Mouse (Mus musculus): ENCODE results near the gene Acta1.

Gene Acta1

DNA sequence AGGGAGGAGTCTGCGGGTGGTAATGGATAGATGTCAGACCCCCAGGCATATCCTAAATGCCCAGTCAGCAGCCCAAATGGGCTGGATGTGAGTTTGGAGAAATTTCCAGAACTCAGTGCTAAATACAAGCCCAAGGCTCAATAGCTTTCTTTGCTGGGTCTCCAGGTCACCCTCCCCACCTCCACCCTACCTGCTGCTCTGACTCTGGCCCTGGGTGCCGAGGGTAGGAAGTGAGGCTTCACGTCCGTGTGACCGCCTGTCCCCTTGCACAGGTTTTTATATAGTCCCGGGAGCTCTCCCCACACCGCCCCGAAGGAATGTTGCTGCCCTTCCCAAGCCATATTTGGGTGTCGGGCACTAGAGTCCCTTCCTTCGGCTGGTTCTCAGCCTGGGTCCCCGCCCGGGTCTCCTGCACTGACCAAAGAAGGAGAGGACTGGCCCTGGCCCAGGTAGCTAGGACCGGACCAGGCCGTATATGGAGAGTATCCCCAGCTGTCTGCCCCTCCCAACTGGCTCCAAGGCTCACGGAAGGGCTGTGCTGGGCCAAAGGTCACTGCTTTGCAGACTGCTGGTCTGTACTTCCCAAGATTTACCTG lies at the start of gene Acta1:
Gene Acta1 (minus strand): TSS at position 250 of the 596 bp plus-strand sequence.
- DNase-seq = no peak

DNA sequence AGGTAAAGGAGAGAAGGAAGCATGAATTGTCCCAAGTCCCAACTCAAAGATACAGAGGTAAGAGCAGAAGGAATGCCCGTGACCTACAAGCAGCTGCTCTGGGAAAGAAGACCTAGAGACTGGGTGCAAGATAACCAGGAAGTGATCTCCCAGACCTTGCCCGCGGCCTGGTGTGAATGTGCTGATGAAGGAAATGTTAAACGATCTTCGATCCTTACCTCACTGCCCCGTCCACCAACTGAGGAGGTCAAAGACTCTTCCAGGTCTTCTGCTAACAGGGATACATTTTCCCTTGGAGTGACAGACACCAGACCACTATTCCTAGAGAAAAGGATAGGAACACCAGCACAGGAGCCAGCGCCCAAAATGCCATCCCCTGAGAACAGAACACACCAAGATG lies 34.5 kb upstream of the Acta1 start:
- no peak for DNase-seq

DNA sequence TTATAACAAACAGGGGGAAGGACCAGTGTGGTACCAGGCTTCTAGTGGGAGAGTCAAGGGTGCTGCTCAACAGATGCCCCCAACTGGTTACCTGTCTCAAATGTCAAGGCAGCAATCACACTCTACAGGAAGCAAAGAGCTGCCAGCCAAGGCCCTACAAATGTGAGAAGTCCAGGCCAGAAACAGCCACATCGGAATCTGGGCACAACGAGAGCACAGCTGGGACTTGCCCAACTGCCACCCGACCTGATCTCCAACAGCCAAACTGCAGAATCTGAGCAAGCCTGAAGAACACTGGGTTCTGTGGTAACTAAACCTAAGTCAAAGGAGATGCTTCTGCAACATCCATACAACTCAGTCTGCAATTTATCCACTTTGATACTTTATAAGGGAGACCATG lies 31.1 kb upstream of the Acta1 start:
- DNase-seq = no peak

DNA sequence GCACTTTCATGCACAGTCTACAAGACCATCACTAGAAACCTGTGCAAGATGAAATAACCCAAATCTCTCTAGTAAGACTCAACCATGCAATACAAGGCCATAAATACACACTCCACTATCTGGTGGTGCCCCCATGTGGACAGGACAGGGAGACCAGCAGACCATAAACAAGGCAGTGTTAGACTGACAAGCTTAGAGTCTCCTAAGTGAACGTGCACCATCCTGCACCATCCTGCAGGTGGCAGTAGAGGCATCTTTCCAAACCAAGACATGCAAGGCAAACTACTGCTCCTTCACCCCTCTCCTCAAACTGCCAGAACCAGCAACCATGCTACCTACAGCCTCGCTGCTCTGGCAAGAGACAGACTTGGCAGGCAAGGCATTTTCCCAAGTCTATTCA lies 30.2 kb upstream of the Acta1 start:
- DNase-seq = peak; percentile 87 to 92

DNA sequence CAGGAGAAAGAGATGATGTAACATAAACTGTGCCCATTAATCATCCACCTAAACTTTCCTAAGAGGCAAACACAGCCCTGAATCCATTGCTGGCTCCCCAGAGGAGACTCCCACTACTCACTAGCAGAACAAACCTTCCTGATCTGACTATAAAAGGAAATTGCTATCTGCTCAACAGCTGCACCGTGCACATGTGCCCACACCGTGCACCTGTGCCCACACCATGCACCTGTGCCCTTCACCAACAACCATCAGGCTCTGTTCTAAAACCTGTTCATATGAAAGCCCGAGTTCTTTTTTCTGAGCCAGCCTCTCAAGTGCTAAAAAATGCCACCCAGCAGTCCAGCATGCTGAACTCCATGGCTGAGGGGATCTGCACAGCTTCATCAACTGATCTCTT lies 20.1 kb upstream of the Acta1 start:
- DNase-seq = no peak

DNA sequence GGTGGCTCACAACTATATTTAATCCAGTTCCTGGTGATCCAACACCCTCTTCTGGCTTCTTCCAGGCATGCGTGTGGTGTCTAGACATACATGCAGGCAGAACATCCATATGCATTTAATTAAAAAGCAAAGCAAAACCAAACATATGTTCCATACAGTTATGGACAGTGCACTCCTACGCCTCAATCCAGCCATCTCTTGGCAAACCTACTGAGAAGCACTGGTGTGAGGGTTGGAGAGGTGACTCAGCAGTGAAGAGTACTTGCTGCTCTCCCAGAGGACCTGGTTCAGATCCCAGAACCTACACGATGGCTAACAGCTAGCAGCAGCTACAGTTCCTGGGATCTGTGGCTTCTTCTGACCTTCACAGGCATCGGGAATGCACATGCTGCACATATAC lies 17.7 kb upstream of the Acta1 start:
- DNase-seq = no peak

DNA sequence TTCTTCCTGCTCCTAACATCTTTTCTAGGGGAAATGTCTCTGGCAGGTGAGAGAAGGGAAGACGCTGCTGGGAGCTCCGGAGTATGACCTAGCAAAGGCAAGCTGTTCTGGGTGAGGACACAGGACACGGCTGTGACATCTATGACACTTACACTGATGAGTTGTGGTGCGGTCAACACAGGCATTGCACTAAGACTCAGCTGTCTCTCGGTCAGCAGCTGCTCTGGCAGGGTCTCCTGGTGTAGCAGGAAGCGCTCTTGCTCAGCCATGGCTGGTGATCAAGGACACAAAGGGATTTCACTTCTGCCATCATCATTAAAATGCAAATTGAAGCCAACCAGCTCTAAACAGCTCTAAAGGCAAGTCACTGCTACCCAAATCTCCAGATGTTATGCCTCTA lies 13.1 kb upstream of the Acta1 start:
- DNase-seq = no peak

DNA sequence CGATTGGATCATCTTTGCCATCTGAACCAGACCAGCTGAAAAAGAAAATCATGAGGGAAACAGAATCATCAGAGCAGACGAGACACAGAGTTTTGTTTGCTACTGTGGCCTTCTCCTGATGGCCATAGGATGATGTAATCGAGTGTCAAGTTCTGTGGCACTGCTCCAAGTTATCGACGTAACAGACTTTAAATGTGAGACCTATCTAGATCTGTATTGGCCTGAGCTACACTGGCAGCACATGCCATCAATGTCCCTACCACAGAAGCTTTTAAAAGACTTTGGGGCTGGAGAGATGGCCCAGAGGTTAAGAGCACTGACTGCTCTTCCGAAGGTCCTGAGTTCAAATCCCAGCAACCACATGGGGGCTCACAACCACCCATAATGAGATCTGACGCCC lies 8.1 kb upstream of the Acta1 start:
- DNase-seq = no peak

DNA sequence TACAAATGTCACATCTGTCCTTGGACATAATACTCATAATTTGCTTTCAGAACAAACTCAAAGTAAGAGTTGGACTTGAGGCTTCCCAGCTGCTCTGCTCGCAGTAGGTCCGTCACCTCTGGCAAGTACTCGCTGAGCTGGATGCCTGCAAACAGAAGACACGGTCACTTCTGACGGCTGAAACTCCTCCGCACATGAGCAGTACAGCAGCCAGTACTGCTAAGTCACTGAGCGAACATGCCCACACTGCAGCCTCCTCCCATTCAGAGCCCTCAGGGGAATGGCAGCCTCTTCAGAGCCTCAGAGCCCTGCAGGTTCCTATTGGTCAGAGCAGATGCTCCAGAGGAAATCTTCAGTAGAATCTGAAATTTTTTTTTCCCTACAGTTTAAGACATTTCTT lies 4.8 kb upstream of the Acta1 start:
- no peak for DNase-seq

DNA sequence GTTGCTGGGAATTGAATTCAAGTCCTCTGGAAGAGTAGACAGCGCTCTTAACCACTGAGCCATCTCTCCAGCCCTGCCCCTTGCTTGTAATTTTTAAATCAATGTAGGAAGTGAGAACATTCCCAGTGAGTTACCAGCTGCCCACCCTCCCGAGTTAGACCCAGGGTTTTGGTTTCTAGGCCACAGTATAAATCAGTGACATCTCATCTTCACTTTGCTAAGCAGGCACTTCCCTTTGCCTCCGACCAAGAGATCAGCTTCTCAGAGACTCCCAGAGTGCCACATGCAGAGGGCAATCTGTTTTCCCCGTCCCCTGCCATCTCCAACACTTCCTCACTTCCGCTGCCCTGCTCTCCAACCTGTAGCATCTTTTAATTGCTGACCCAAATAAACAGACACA lies 4.0 kb upstream of the Acta1 start:
- peak in 1 of 2 experiments; percentile 35 for DNase-seq

DNA sequence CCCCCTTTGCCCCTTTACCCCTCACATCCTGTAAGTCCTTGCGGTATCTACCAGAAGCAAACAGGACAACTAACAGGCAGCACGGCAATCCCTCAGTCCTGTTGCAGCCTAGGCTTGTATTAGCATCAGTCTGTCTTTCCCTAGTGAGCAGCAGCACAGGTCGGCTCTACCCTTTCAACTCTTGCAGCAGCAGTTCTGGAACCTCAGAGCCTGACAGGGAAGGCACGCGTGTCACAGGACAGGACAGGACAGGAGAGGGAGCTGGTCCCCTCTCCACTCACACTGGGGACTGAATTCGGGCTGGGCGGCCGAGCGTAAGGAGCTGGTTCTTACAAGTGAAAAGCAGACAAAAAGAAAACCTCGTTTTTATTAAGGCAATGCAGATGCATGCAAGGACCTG lies 2.2 kb upstream of the Acta1 start:
- no peak for DNase-seq

DNA sequence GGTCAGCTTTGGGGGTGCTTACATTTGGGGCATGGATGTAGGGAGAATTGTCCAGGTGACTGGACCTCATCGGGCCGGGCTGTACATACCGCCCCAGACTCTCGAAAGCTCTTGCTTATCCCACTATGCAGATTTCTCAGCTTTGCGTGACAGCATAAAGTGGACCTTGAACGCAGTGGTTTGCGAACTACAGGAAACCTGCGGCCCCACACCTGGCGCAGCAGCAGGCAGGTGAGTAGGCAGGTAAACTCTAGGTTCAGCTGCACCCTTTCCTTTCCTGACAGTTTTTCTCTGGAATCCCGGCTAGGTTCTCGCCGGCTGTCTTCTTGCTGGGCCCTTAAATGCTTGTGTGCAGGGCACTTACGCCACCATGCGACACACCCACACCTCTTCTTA lies 1.8 kb upstream of the Acta1 start:
- no peak for DNase-seq

DNA sequence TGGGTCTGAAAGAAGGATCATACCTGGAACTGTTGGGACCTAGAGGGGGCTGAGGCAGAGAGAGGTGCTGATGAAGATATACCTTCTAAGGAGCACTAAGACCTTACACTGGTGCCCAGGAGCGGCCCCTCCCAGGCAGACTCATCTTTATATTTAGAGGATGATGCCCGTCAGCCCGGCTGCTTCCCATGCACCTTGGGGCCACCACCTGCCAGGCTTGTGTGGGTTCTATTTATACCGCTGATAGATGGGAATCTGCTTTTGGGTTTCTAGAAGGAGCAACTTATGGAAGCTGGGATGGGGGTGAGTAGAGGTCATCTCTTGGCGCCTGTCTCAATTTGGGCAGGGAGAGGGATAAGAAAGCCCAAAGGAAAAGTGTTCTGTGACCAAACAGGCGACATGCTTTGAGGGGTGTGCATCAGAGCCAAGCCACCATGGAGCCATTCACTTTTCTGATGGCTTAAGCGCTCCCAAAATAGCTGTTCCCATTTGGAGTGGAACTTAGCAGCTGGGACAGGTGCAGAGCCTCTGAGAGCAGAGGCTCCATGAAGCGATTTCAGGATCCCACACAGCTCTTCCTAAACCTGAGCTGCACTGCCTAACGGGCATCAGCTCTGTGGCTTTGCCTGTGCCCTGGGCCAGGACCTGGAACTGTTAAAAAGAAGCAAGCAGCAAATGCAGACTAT lies 1.3 kb upstream of the Acta1 start:
- DNase-seq = peak; percentile 48 to 49

DNA sequence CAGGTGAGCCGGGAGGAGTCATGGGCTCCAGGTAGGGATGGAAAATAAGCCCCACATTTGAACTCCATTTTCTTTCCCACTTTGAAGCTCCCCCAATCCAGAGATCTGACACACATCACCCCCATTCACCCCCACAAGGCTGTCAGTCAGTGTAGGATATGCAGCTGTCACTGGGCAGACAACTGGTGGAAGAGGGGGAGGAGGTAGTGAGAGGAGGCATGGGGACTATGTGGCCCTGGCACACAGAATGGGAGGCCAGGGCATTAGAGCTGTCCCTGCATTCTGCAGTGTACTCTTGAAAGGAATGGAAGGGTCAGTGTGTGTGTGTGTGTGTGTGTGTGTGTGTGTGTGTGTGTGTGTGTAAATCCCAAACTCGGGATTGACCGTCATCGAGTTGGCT lies 679 bp upstream of the Acta1 start:
- no peak for DNase-seq

DNA sequence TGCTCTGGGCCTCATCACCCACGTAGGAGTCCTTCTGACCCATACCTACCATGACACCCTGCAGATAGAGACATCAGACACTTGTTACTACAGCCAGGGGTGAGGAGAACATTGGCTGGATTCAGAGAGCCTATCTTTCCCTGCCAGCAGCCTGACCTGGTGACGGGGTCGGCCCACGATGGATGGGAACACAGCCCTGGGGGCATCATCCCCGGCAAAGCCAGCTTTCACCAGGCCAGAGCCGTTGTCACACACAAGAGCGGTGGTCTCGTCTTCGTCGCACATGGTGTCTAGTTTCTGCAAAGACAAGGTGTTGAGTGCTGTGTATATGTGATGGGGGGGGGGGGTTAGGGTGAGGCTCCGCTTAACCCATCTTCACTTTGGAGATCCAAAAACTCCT lies 1.1 kb downstream of the Acta1 start:
- DNase-seq = no peak

DNA sequence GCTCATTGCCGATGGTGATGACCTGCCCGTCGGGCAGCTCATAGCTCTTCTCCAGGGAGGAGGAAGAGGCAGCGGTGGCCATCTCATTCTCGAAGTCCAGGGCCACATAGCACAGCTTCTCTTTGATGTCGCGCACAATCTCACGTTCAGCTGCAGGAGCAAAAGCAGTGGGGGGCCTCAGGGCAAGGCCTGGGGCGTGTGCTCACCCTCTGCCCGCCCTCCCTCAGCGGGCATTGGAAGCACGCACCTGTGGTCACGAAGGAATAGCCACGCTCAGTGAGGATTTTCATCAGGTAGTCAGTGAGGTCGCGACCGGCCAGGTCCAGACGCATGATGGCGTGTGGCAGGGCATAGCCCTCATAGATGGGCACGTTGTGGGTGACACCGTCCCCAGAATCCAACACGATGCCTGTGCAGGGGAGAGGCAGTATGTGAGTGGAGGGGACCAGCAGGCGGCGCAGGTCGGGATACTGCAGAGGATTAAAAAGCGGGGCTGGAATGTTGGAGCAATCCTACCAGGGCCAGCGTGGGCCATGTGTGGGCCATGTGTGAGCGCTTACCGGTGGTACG lies 1.9 kb downstream of the Acta1 start:
- DNase-seq = peak; percentile 43 to 47

DNA sequence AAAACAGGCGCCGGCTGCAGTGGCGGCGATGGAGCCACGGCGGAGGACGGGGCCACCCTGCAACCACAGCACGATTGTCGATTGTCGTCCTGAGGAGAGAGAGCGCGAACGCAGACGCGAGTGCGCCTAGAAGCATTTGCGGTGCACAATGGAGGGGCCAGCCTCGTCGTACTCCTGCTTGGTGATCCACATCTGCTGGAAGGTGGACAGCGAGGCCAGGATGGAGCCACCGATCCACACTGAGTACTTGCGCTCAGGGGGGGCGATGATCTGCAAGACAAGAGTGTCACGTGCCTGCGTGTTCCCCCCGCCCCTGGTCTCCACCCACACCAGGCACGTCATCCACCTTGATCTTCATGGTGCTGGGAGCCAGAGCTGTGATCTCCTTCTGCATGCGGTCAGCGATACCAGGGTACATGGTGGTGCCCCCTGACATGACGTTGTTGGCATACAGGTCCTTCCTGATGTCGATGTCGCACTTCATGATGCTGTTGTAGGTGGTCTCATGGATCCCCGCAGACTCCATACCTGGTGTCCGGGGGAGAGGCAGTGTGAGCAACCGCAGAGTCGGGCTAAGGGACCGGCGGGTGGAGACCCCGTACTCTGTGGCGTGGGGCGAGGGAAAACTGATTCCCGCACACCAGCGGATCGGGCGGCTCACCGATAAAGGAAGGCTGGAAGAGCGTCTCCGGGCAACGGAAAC lies 2.5 kb downstream of the Acta1 start:
- DNase-seq = peak; percentile 91 to 92

DNA sequence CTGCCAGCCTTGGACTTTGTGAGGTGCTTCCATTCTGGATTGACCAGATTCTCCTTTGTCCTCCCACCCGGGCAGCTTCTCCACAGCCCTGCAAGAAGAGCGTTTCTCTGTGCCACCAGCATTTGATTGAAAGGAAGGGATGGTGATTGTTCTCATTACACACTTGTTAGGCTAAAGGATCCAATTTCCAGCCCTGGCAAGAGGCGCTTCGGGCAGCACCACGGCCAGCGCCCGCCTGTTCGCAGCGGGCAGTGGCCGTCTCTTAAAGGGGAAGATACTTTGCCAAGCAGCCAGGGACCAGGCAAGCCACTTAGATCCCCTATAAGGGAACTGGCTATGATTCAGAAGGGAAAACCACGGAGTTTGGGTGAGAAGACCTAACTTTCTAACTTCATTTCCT lies 3.3 kb downstream of the Acta1 start:
- DNase-seq = peak; percentile 75 to 77

DNA sequence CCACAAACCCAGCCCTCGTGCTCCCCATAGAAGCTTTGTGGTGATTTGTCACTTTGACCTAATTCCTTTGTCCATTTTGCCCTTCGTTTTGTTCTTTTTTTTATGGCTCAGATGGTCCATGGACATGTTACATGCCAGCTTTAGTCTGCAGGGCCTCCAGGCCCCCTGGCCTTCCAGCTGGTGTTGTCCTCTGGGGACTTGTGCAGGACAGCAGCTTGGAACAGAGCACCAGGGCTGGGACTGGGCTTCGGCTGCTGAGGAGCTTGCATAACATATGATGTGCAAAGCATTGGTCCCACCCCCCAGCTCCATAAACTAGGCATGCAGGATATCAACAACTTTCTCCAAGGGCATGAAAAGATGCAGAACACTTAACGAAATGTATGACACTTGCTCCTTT lies 4.8 kb downstream of the Acta1 start:
- no peak for DNase-seq

DNA sequence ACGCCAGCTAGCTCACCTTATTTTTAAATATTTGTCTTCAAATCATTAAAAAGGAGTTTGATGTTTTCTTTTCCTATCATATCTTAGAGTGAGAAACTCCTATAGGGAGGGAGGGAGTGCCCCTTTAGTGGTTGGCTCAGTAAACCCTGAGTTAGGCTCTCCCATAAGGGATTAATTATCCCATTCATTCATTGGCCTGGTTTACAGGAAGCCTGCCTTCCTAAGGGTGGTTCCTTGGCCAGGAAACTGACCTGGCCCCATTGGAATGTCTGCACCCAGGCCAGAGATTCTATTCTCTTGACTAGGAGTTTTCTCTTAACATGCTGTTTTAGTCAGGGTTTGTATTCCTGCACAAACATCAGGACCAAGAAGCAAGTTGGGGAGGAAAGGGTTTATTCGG lies 6.6 kb downstream of the Acta1 start:
- DNase-seq = no peak

DNA sequence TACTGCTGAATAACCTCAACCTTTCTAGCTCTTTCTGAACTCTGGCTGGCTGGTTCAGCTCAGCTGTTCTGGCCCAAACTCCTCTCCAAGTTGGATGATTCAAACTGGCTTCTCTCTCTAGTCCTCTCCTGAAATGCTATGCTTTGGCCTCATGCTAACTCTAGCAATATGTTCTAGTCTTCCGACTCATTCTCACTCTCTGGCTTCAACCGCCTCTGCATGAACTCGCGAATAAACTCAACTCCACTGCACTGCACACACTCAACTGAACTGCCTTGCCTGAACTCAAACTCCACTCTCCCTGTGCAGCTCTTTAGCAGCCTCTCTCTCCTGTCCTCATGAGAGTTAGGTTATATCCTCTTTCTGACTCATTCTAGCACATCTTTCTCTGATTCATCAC lies 7.4 kb downstream of the Acta1 start:
- DNase-seq = no peak

DNA sequence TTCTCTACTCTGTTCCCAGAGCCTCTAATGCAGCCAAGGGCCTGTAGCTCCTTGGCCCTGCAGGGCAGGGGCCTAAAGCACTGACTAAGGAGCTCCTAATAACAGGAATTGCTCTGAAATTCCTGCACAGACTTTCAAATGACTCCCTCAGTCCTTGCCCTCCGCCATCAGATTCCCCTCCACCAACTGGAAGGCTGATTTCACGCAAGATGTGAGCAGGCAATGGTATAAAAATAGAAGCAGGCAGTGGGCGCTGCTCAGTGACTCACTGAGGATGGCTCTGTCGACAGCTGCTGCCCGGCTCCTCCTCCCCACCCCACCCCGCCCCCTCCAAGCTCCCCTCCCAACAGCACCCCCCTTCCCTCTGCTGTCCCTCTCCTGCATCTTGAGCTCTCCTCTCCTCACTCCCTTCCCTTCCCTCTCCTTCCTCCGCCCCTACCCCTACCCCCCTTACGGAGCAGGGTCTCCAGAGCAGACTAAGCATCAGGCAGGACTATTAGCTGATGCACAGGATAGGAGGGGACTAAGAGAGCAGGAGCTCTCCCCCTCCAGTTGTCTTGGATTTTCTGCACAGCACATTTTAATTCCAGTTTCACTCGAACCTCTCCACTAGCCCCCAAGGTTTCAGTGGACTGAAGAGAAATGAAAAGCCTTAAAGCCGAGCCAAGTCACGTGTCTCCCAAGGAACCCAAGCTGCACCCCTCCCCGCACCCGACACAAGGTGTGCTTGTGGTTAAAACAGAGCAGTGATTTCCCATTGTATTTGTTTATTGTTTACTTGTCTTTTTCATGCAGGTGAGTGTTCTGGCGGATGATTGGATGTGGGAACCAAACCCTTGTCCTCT lies 9.6 kb downstream of the Acta1 start:
- peak; percentile 39 to 41 for DNase-seq

DNA sequence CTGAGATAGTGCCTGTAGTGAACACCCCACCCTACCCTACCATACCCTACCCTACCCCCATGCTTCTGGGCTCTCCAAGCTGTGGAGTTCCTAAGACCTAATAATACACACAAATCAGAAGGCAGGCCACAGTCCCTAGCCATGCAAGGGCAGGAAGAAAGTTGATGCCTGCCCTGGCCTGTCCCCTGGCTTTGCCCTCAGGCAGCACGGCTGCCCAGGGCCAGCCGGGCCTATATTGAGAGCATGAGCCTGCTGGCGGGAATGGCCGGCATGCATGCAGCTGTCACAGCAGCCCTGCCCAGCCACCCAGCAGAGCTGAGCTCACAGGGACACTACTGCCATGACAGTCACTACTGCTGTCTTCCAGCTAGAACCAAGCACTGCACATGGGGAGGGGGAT lies 11.5 kb downstream of the Acta1 start:
- no peak for DNase-seq

Data from cerebellum, postnatal 36 days (tissue).